Mouse (Mus musculus) midbrain, embryonic 12.5 days (tissue): Measurements from ENCODE around the gene Gm10643. TPM values are rescaled to one million over a fixed set of nuclear protein-coding genes. Genes with fewer than 3 reads are reported as not detected.
A peak's percentile ranks its signal among the peaks of the same experiment; 100 is the strongest.

Experiments
- ATAC-seq: fragments of 200-750 bp; cut with Nextera tagmentation; 2 replicates; pipeline ENCODE4 v1.8.0; 2017; ENCODE audit warnings: low read depth, moderate TSS enrichment, moderate library complexity; ENCODE audit not compliant: low FRiP score
- H3K27ac ChIP-seq: fragments of 300-500 bp; sonication (generic); replicated peaks from 2 replicates; pipeline ENCODE4 v1.5.1; 2016; ENCODE audit warnings: mild to moderate bottlenecking
- H3K27me3 ChIP-seq: fragments of 300-500 bp; sonication (generic); 2 replicates; pipeline ENCODE4 v1.6.1; 2016; ENCODE audit warnings: mild to moderate bottlenecking
- H3K36me3 ChIP-seq: fragments of 300-500 bp; sonication (generic); 2 replicates; pipeline ENCODE4 v1.6.1; 2016
- H3K4me1 ChIP-seq: fragments of 300-500 bp; sonication (generic); 2 replicates; pipeline ENCODE4 v1.6.1; 2016
- H3K4me2 ChIP-seq: fragments of 300-500 bp; sonication (generic); replicated peaks from 2 replicates; pipeline ENCODE4 v1.6.1; 2016; ENCODE audit warnings: mild to moderate bottlenecking, moderate library complexity
- H3K4me3 ChIP-seq: fragments of 300-500 bp; sonication (generic); 2 replicates; pipeline ENCODE4 v1.5.1; 2016; ENCODE audit warnings: mild to moderate bottlenecking
- H3K9ac ChIP-seq: fragments of 300-500 bp; sonication (generic); replicated peaks from 2 replicates; pipeline ENCODE4 v1.6.1; 2016; ENCODE audit warnings: mild to moderate bottlenecking, moderate library complexity
- H3K9me3 ChIP-seq: fragments of 300-500 bp; sonication (generic); 2 replicates; pipeline ENCODE4 v1.6.1; 2016; ENCODE audit warnings: mild to moderate bottlenecking
- WGBS: fragments of 180-500 bp; shearing (Covaris S2); methylation state at CpG from one replicate; pipeline ENCODE4 v1.1.7; 2016; 5-methylcytosine and 5-hydroxymethylcytosine counted together
- polyA plus RNA-seq: library from polyadenylated mRNA; unstranded; fragments of >200 nt; fragmentation: Nextera tagmentation; extraction: Ambion mirVana; gene quantifications from 2 replicates; pipeline ENCODE4 v1.2.1, GENCODE M21; 2016

The Gm10643 gene
- polyA plus RNA-seq, 1 experiment from 2014 or later = 1.6 TPM

DNA sequence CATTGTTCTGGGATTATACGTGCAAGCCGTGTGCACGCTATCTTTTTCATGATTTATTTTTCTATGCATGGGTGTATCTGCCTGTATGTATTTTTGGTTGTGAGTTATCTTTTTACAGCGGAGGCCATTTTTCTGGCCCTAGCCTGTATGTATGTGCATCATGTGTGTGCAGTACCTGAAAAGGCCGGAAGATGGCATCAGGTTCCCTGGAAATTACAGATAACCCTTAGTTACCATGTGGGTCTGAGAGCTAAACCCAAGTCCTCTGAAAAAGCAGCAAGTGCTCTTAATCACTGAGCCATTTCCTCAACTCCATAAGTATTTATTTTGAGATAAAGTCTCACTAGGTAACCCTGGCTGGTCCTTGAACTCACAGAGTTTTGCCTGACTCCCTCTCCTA is 11.7 kb downstream of the Gm10643 start:
- Histone ChIP-seq H3K4me1 (no peaks in the 10 kb centered on the region), H3K27ac (no peak overlapping the region), H3K27me3 (0 out of 2 replicates have a peak, but pooled peaks cover 3% of the 10 kb centered on the region), H3K36me3 (no peaks in the 10 kb centered on the region), H3K4me3 (no peak overlapping the region), H3K4me2 (no peak overlapping the region), H3K9me3 (no peaks in the 10 kb centered on the region), H3K9ac (no peak overlapping the region)
- no peak for ATAC-seq
- 93% methylated on average over 5 of the region's 5 CpGs for WGBS

DNA sequence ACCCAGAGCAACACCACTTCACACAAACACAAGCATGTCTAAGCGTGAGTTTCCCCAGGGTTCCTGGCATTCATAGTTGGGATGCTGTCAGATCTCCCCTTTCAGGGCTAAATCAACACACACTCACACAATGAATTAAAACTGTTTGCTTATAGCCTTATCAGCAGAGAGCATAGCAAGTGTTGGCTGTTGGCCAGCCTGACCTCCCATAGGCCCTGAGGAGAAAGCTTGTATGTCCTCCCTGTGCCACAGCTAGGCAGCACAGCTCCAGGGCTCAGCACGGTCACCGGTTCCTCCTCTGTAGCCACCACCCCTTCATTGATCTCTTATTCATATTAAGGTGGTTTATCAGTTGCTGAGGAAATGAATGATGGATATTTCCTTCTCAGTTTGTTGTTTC is 12.2 kb downstream of the Gm10643 start:
- 76% methylated on average over 3 of the region's 3 CpGs for WGBS
- no peak overlapping the region for H3K9ac ChIP-seq
- no peak overlapping the region for H3K27ac ChIP-seq
- no peak overlapping the region for H3K4me2 ChIP-seq
- 0 out of 2 replicates have a peak, but pooled peaks cover 3% of the 10 kb centered on the region for H3K27me3 ChIP-seq
- H3K4me3 ChIP-seq = no peak overlapping the region
- no peaks in the 10 kb centered on the region for H3K4me1 ChIP-seq
- H3K9me3 ChIP-seq = no peaks in the 10 kb centered on the region
- no peak for ATAC-seq
- H3K36me3 ChIP-seq = no peaks in the 10 kb centered on the region

DNA sequence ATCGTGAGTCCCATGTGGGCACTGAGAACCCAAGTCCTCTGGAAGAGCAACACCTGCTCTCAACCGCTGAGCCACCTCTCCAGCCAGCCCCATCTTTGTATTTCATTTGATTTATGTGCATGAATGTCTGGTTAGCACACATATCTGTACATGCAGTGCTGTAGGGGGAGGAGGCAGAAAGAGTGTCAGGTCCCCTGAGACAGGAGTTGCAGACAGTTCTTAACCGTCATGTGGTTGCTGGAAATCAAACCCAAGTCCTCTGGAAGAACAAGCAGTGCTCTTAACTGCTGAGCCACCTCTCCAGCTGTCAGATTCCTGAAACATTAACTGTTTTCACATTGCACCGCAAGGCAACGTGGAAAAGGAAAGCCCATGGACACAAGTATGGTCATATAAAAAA is 16.8 kb downstream of the Gm10643 start:
- peaks cover 36% of the 10 kb centered on the region for H3K27me3 ChIP-seq
- no peak overlapping the region for H3K4me3 ChIP-seq
- ATAC-seq = no peak
- no peaks in the 10 kb centered on the region for H3K4me1 ChIP-seq
- no peak overlapping the region for H3K4me2 ChIP-seq
- whole genome bisulfite sequencing = 77% methylated on average over 5 of the region's 5 CpGs
- H3K9ac ChIP-seq = no peak overlapping the region
- no peaks in the 10 kb centered on the region for H3K36me3 ChIP-seq
- H3K9me3 ChIP-seq = no peaks in the 10 kb centered on the region
- no peak overlapping the region for H3K27ac ChIP-seq

DNA sequence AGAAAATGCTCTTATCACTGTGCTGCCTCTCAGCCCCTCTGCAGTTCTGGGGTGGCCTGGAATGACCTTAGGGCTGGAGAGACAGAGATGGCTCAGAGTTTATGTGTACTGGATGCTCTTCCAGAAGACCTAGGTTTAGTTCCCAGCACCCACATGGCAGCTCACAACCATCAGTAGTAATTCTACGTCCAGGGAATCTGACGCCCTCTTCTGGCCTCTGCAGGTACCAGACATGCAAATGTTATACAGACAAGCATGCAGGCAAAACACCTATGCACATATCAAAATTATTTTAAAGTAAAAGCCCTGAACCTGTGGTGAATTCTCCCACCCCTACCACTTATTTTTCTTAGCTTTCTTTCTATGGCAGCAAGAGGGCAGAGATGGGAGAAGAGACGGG is 18.4 kb downstream of the Gm10643 start:
- Histone ChIP-seq H3K4me3 (no peak overlapping the region), H3K4me2 (no peak overlapping the region), H3K27me3 (peaks cover 53% of the 10 kb centered on the region), H3K36me3 (no peaks in the 10 kb centered on the region), H3K9ac (no peak overlapping the region), H3K9me3 (no peaks in the 10 kb centered on the region), H3K4me1 (peaks cover 9% of the 10 kb centered on the region), H3K27ac (no peak overlapping the region)
- WGBS = 81% methylated on average over 3 of the region's 3 CpGs
- no peak for ATAC-seq

DNA sequence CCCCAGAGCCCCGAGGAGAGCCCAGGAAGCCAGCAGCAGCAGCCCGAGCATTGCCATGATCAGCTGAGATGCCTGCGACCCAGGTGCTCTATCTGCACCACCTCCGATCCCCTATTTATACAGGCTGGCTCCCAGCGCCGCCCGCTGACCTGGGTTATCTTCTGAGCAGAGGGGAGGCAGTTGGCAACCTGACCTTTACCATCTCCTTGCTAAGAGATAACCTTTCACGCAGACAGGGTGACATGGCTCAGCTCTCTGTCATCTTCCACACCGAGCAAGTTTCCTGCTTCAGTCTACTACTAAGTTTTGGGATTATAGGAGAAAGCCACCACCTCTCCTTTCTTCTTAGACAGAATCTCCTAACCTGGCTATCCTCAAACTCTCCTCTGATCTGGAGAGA is 20.0 kb downstream of the Gm10643 start, which contains the start of gene Rln3:
Gene Rln3, minus strand, starts transcription at position 101 of the 400 bp plus-strand sequence.
- 7% methylated on average over 9 of the region's 9 CpGs for WGBS
- H3K4me2 ChIP-seq = 0 out of 2 replicates have a peak within 1 kb of the TSS, but pooled peaks have one; percentile 23
- peaks cover 9% of the 10 kb centered on the region for H3K4me1 ChIP-seq
- peaks cover 69% of the 10 kb centered on the region for H3K27me3 ChIP-seq
- no peak within 1 kb of the TSS for H3K27ac ChIP-seq
- H3K36me3 ChIP-seq = no peaks in the 10 kb centered on the region
- 0 out of 2 replicates have a peak within 1 kb of the TSS, but pooled peaks have one; percentile 2 for H3K4me3 ChIP-seq
- no peak within 1 kb of the TSS for H3K9ac ChIP-seq
- ATAC-seq = no peak
- H3K9me3 ChIP-seq = no peaks in the 10 kb centered on the region

- H3K9ac ChIP-seq = no peak overlapping the region
- H3K27ac ChIP-seq = no peak overlapping the region
- H3K9me3 ChIP-seq = no peaks in the 10 kb centered on the region
- ATAC-seq = no peak
- 0 out of 2 replicates have a peak overlapping the region, but pooled peaks have one; percentile 2 for H3K4me3 ChIP-seq
- peaks cover 75% of the 10 kb centered on the region for H3K27me3 ChIP-seq
- H3K36me3 ChIP-seq = no peaks in the 10 kb centered on the region
- WGBS = under 1% methylated on average over 7 of the region's 7 CpGs
- H3K4me2 ChIP-seq = no peak overlapping the region
- H3K4me1 ChIP-seq = peaks cover 9% of the 10 kb centered on the region
These were observed 20.8 kb downstream of the Gm10643 start for GRCm38 (mm10) chr8:84044103-84044502.

DNA sequence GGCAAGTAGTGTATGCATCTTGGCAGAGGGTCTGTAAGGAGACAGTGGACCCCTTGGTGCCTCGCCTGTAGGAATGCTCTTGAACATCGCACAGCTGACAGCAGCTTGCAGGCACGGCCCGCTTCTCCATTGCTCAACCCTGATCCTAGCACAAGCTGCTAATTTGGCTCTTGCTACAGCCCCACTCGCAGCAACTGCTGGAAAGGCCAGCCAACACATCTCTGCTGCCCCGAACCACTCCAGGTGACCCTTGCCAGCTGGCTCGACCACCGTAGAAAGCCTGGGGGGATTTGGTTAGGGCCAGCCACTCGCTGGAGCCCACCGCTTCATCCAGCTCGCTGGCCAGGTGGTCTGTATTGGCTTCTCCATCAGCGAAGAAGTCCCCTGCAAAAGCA is 22.0 kb downstream of the Gm10643 start:
- 37% methylated on average over 12 of the region's 12 CpGs for WGBS
- H3K9ac ChIP-seq = no peak overlapping the region
- H3K4me3 ChIP-seq = peak overlapping the region; percentile 33; the same call in 1 of the 2 replicates
- H3K4me2 ChIP-seq = peak overlapping the region; percentile 62
- no peaks in the 10 kb centered on the region for H3K36me3 ChIP-seq
- no peak overlapping the region for H3K27ac ChIP-seq
- no peak for ATAC-seq
- H3K4me1 ChIP-seq = peaks cover 9% of the 10 kb centered on the region
- H3K27me3 ChIP-seq = peaks cover 86% of the 10 kb centered on the region
- H3K9me3 ChIP-seq = no peaks in the 10 kb centered on the region

GRCm38 (mm10) chr8:84042066-84042947 is 22.6 kb downstream of the Gm10643 start, which contains the start of gene Il27ra:
Gene Il27ra (minus strand): TSS chr8:84042589.
- H3K9ac ChIP-seq = peak within 1 kb of the TSS; percentile 41; the same call in 1 of the 2 replicates
- H3K4me3 ChIP-seq = peak within 1 kb of the TSS; percentile 33
- H3K4me1 ChIP-seq = peaks cover 9% of the 10 kb centered on the region
- no peaks in the 10 kb centered on the region for H3K36me3 ChIP-seq
- H3K9me3 ChIP-seq = no peaks in the 10 kb centered on the region
- peak within 1 kb of the TSS; percentile 62 for H3K4me2 ChIP-seq
- peak; percentile 71 for ATAC-seq
- H3K27me3 ChIP-seq = peaks cover 83% of the 10 kb centered on the region
- 4% methylated on average over 40 of the region's 40 CpGs for WGBS
- no peak within 1 kb of the TSS for H3K27ac ChIP-seq

DNA sequence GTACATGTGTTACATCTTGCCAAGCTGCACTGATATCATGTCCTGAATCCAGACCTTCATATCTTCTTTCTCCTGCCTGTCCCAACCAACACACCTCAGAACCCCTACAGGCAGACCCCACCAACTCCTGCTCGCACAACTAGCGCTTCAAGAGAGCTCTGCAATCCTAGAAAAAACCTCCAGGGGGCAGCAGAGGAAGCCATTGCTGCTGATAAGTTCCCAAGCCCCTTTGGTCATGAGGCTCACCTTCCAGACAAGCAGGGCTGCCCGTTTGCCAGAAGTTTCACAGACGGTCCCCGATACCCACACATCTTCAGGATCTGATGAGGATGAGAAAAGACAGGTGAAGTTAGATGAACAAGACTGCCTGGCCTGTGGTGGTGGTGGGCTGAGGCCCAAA is 25.9 kb downstream of the Gm10643 start:
- no peaks in the 10 kb centered on the region for H3K9me3 ChIP-seq
- no peak overlapping the region for H3K4me3 ChIP-seq
- no peak overlapping the region for H3K9ac ChIP-seq
- H3K27ac ChIP-seq = no peak overlapping the region
- 11% methylated on average over 5 of the region's 5 CpGs for WGBS
- H3K4me2 ChIP-seq = no peak overlapping the region
- H3K27me3 ChIP-seq = peaks cover 68% of the 10 kb centered on the region
- H3K36me3 ChIP-seq = no peaks in the 10 kb centered on the region
- peaks cover 9% of the 10 kb centered on the region for H3K4me1 ChIP-seq
- ATAC-seq = no peak

- Histone ChIP-seq H3K9ac (no peak overlapping the region), H3K27me3 (peaks cover 58% of the 10 kb centered on the region), H3K27ac (no peak overlapping the region), H3K4me2 (no peak overlapping the region), H3K9me3 (no peaks in the 10 kb centered on the region), H3K4me1 (peaks cover 9% of the 10 kb centered on the region), H3K4me3 (no peak overlapping the region), H3K36me3 (no peaks in the 10 kb centered on the region)
- WGBS = 78% methylated on average over 5 of the region's 5 CpGs
- no peak for ATAC-seq
These were observed 26.9 kb downstream of the Gm10643 start for GRCm38 (mm10) chr8:84038015-84038414.

DNA sequence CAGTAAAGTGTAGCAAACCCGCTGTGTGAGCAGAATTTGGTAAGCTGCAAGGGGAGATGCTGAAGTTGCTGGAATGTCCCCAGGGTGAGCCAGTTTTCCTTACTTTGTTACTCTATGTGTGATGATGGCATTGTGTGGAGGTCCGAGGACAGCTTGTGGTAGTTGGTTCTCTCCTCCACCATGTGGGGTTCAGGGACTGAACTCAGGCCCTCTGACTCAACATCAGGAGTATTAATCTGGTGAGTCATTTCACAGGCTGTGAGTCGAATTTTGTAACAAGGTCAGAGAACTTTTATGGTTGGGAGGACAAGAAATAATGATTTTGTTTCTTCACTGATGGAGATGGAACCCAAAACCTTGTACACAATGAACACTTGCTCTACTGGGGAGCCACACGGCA is 32.2 kb downstream of the Gm10643 start:
- H3K4me1 ChIP-seq = no peaks in the 10 kb centered on the region
- H3K4me2 ChIP-seq = no peak overlapping the region
- 79% methylated on average over 4 of the region's 4 CpGs for WGBS
- H3K36me3 ChIP-seq = no peaks in the 10 kb centered on the region
- no peak overlapping the region for H3K9ac ChIP-seq
- no peak for ATAC-seq
- no peak overlapping the region for H3K4me3 ChIP-seq
- H3K27me3 ChIP-seq = peaks cover 23% of the 10 kb centered on the region
- no peak overlapping the region for H3K27ac ChIP-seq
- no peaks in the 10 kb centered on the region for H3K9me3 ChIP-seq

GRCm38 (mm10) chr8:84029272-84029671 is 35.7 kb downstream of the Gm10643 start:
- 89% methylated on average over 5 of the region's 5 CpGs for WGBS
- peaks cover 46% of the 10 kb centered on the region for H3K27me3 ChIP-seq
- no peak overlapping the region for H3K4me2 ChIP-seq
- peaks cover 19% of the 10 kb centered on the region; the same call in 1 of the 2 replicates for H3K4me1 ChIP-seq
- no peak overlapping the region for H3K9ac ChIP-seq
- H3K4me3 ChIP-seq = no peak overlapping the region
- no peaks in the 10 kb centered on the region for H3K36me3 ChIP-seq
- no peak overlapping the region for H3K27ac ChIP-seq
- no peaks in the 10 kb centered on the region for H3K9me3 ChIP-seq
- ATAC-seq = no peak
